Mouse (Mus musculus) lung, embryonic 15.5 days (tissue): Measurements from ENCODE around the gene Igf2bp1. TPM values are rescaled to one million over a fixed set of nuclear protein-coding genes. Genes with fewer than 3 reads are reported as not detected.

Experiments
- ATAC-seq: fragments of 200-750 bp; cut with Nextera tagmentation; 2 replicates; pipeline ENCODE4 v1.8.0; 2017; ENCODE audit warnings: moderate number of reproducible peaks, borderline replicate concordance; ENCODE audit not compliant: low FRiP score, low TSS enrichment; ENCODE audit errors: extremely low read depth
- H3K27ac ChIP-seq: fragments of 300-500 bp; sonication (generic); 2 replicates; pipeline ENCODE4 v1.5.1; 2015; ENCODE audit warnings: moderate library complexity, mild to moderate bottlenecking, inconsistent platforms
- H3K27me3 ChIP-seq: fragments of 300-500 bp; sonication (generic); 2 replicates; pipeline ENCODE4 v1.6.1; 2015; ENCODE audit warnings: inconsistent platforms
- H3K36me3 ChIP-seq: fragments of 300-500 bp; sonication (generic); 2 replicates; pipeline ENCODE4 v1.6.1; 2015; ENCODE audit warnings: inconsistent platforms
- H3K4me1 ChIP-seq: fragments of 300-500 bp; sonication (generic); 2 replicates; pipeline ENCODE4 v1.6.1; 2015; ENCODE audit warnings: inconsistent platforms
- H3K4me2 ChIP-seq: fragments of 300-500 bp; sonication (generic); 2 replicates; pipeline ENCODE4 v1.6.1; 2015; ENCODE audit warnings: inconsistent platforms, mild to moderate bottlenecking, moderate library complexity
- H3K4me3 ChIP-seq: fragments of 300-500 bp; sonication (generic); 2 replicates; pipeline ENCODE4 v1.5.1; 2015; ENCODE audit warnings: mild to moderate bottlenecking, inconsistent platforms
- H3K9ac ChIP-seq: fragments of 300-500 bp; sonication (generic); 2 replicates; pipeline ENCODE4 v1.6.1; 2015; ENCODE audit warnings: inconsistent platforms
- H3K9me3 ChIP-seq: fragments of 300-500 bp; sonication (generic); 2 replicates; pipeline ENCODE4 v1.6.1; 2016; ENCODE audit warnings: inconsistent platforms
- WGBS: fragments of 180-500 bp; shearing (Covaris S2); methylation state at CpG from one replicate; pipeline ENCODE4 v1.1.7; 2015; 5-methylcytosine and 5-hydroxymethylcytosine counted together
- microRNA-seq: library from miRNA; unstranded; fragments of <30 nt; microRNA quantifications from one replicate; pipeline ENCODE4, GENCODE M21; 2016
- polyA plus RNA-seq: library from polyadenylated mRNA; unstranded; fragments of >200 nt; fragmentation: Nextera tagmentation; extraction: Ambion mirVana; gene quantifications from 2 replicates; pipeline ENCODE4 v1.2.1, GENCODE M21; 2015

The Igf2bp1 gene
- polyA plus RNA-seq, 1 experiment from 2014 or later = 36.6 TPM

- Histone ChIP-seq H3K4me3 (peak within 1 kb of the TSS; percentile 32), H3K27ac (no peak within 1 kb of the TSS), H3K4me1 (peaks cover 16% of the 10 kb centered on the region), H3K4me2 (peak within 1 kb of the TSS; percentile 60), H3K9ac (peak within 1 kb of the TSS; percentile 2; the same call in 1 of the 2 replicates), H3K36me3 (no peaks in the 10 kb centered on the region), H3K9me3 (no peaks in the 10 kb centered on the region), H3K27me3 (peaks cover 70% of the 10 kb centered on the region)
- ATAC-seq = no peak
- under 1% methylated on average over 35 of the region's 35 CpGs for WGBS
Observed at GRCm38 (mm10) chr11:95914571-95914991, 91.2 kb downstream of the Igf2bp1 start, which contains the start of gene B4galnt2. B4galnt2 (minus strand) TSS chr11:95914891.

GRCm38 (mm10) chr11:95913959-95914566, 91.7 kb downstream of the Igf2bp1 start:
- Histone ChIP-seq H3K27me3 (peaks cover 70% of the 10 kb centered on the region), H3K27ac (no peak overlapping the region), H3K9me3 (no peaks in the 10 kb centered on the region), H3K9ac (no peak overlapping the region), H3K36me3 (no peaks in the 10 kb centered on the region), H3K4me3 (peak overlapping the region; percentile 32), H3K4me2 (peak overlapping the region; percentile 60), H3K4me1 (peaks cover 16% of the 10 kb centered on the region)
- ATAC-seq = no peak
- 4% methylated on average over 14 of the region's 14 CpGs for WGBS

- ATAC-seq = no peak
- Histone ChIP-seq H3K27ac (no peak overlapping the region), H3K36me3 (no peaks in the 10 kb centered on the region), H3K27me3 (peaks cover 53% of the 10 kb centered on the region), H3K9me3 (no peaks in the 10 kb centered on the region), H3K4me2 (no peak overlapping the region), H3K4me3 (no peak overlapping the region), H3K9ac (no peak overlapping the region), H3K4me1 (peaks cover 16% of the 10 kb centered on the region)
- WGBS = 18% methylated on average over 5 of the region's 7 CpGs
Observed at GRCm38 (mm10) chr11:95911579-95911978, 94.2 kb downstream of the Igf2bp1 start.

- Histone ChIP-seq H3K4me1 (no peaks in the 10 kb centered on the region), H3K4me2 (no peak overlapping the region), H3K36me3 (no peaks in the 10 kb centered on the region), H3K4me3 (no peak overlapping the region), H3K9me3 (no peaks in the 10 kb centered on the region), H3K27me3 (peaks cover 19% of the 10 kb centered on the region), H3K9ac (no peak overlapping the region), H3K27ac (no peak overlapping the region)
- whole genome bisulfite sequencing = 80% methylated on average over 5 of the region's 5 CpGs
- no peak for ATAC-seq
Observed at GRCm38 (mm10) chr11:95907805-95908524, 97.8 kb downstream of the Igf2bp1 start.

Small RNAs within 50 kb of the gene (microRNA-seq; reads per million reads assigned to microRNA genes)
- 0.56 reads per million for gene Mir3063

Other genes with a start within 250 kb of the Igf2bp1 start
- gene Phospho1, start 181.4 kb downstream of the Igf2bp1 start, polyA plus RNA-seq = 0.32 and 0.84 TPM in 2 replicates
- gene Gngt2, start 168.7 kb downstream of the Igf2bp1 start, polyA plus RNA-seq = 18.9 and 20.9 TPM in 2 replicates
- 11.4 and 19.7 TPM in 2 replicates for gene Abi3, start 163.5 kb downstream of the Igf2bp1 start, polyA plus RNA-seq
- gene B4galnt2, start 91.0 kb downstream of the Igf2bp1 start, polyA plus RNA-seq = 0.13 and 0.30 TPM in 2 replicates
- not detected in 2 replicates for gene Gip, start 18.6 kb upstream of the Igf2bp1 start, polyA plus RNA-seq
- gene Snf8, start 28.9 kb upstream of the Igf2bp1 start, polyA plus RNA-seq = 91.4 and 94.6 TPM in 2 replicates
- 42.2 and 45.0 TPM in 2 replicates for gene Ube2z, start 59.4 kb upstream of the Igf2bp1 start, polyA plus RNA-seq
- gene Atp5g1, start 69.7 kb upstream of the Igf2bp1 start, polyA plus RNA-seq = 522 and 555 TPM in 2 replicates
- gene Calcoco2, start 106.0 kb upstream of the Igf2bp1 start, polyA plus RNA-seq = 0.13 and 0.24 TPM in 2 replicates
- 0.68 and 0.93 TPM in 2 replicates for gene Ttll6, start 127.8 kb upstream of the Igf2bp1 start, polyA plus RNA-seq
- not detected in 2 replicates for gene Hoxb13, start 188.4 kb upstream of the Igf2bp1 start, polyA plus RNA-seq